Mouse (Mus musculus) right cerebral cortex, adult 18-20 months (tissue): ENCODE measurements around the gene Cavin1.
A peak's percentile ranks its signal among the peaks of the same experiment; 100 is the strongest.

Experiments used
- DNase-seq: peaks from one replicate; pipeline ENCODE4 v3.0.0; 2022; ENCODE audit warnings: mixed read lengths

The Cavin1 gene

GRCm38 (mm10) chr11:100949540-100949939 is 21.1 kb downstream of the Cavin1 start:
- no peak for DNase-seq

- no peak for DNase-seq
These were observed 22.4 kb downstream of the Cavin1 start for GRCm38 (mm10) chr11:100948317-100948716.

GRCm38 (mm10) chr11:100947548-100947947 is 23.1 kb downstream of the Cavin1 start:
- DNase-seq = no peak

DNA sequence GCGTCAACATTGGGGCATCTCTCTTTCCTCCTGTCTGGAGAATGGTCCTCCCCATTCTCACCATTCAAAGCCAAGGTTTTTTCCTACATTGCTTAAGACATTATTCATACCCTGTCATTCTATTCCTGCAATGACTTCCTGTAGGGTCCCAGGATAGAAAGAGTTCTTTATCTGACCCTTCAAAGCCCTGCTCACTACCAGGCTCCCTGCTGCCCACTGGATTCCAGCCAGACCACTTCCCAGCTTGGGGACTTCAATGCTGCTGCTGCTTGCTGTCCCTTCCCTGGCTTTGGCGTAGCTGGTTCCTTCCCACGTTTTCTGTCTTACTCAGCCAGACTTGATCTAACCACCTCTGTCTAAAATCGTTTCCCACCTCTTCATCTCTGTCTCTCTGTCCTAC is 23.8 kb downstream of the Cavin1 start:
- DNase-seq = no peak

DNA sequence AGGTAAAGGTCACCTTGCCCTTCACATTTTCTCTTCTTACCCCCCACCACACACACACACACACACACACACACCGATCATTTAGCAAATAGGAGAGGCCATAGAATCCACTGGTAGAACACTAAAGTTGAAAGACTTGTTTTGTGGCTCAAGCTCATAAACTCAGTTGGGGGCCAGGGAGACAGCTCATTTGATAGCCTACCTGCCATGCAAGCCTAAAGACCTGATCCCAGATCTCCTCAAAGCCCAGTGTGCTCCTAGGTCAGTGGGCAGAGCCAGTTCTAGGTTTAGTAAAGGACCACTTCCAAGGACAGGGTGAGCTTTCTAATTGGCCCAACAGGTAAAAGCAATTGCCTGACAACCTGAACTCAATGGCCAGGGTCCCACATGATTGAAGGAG is 28.3 kb downstream of the Cavin1 start:
- no peak for DNase-seq

GRCm38 (mm10) chr11:100939512-100940151 is 31.1 kb downstream of the Cavin1 start, which contains the start of gene Stat3:
TSS of gene Stat3 (minus strand) at chr11:100939540.
- DNase-seq = peak; percentile 98

- no peak for DNase-seq
These were observed 31.8 kb downstream of the Cavin1 start for GRCm38 (mm10) chr11:100938711-100939511.

- no peak for DNase-seq
These were observed 32.6 kb downstream of the Cavin1 start for GRCm38 (mm10) chr11:100938112-100938511.

DNA sequence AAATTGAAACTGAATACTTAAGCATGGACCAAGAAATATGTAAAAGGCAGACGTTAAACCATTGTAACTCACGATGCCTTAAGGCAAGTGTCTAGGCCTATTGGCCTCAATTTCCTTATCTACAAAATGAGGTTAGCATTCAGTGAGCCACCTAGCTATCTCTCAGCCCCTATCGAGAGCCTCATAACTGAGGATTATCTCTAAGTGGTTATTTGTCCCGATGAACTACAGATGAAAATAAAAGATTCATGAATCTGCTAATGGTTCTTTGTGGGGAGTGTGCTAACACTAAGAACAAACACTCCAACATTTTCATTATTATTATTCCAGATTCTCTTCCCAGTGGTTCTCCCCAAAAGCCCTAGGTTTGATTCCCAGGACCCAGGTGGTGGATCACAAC is 33.4 kb downstream of the Cavin1 start:
- DNase-seq = no peak

- DNase-seq = no peak
These were observed 35.0 kb downstream of the Cavin1 start for GRCm38 (mm10) chr11:100935373-100936355.

DNA sequence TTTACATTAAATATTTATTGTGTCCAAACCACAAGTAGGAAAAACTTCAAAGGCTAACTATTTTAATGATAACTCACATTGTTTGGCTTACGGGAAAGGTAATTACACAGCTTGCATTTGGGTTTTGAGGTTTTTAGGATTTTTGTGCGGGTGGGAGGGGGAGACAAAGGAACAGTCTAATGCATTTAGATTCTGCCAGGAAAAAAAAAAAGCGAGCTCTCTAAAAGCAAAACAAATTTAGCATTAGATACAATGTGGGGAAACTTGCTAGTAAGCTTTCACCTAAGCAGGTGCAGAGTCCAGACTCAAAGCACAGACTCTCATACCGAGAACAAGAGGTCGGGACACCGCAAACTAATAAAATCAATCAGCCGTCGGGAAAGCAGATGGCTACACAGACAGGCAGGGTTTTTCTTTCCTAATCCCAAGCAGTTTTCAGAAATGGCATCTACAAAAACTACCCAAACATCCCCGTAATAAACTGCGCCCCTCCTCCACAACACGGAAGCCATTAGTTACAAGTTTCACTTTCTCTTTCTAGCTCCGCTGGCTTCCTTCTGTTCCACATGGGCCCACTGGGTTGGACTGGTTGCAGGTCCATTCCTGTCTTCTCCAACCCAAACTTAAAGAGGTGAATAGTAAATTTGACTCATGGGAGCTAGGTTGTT is 39.3 kb downstream of the Cavin1 start:
- no peak for DNase-seq

- no peak for DNase-seq
These were observed 40.1 kb downstream of the Cavin1 start for GRCm38 (mm10) chr11:100930611-100931010.

DNA sequence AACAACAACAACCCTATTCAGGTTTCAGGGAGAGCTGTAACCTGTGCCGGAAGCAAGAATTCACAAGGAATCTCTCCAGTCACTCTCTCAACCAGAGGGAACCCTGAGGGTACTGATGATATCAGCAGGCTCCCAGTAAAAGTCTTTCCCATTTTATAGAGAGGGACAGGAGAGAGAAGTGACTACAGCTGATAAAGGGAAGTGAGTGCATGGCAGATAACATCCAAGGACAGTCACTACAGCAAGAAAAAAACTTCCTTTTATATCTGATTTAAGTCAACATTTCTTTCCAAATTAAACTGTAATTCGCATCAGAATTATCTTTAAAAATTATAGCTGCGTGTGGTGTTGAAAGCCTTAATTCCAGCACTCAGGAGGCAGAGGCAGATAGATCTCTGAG is 43.3 kb downstream of the Cavin1 start:
- no peak for DNase-seq

DNA sequence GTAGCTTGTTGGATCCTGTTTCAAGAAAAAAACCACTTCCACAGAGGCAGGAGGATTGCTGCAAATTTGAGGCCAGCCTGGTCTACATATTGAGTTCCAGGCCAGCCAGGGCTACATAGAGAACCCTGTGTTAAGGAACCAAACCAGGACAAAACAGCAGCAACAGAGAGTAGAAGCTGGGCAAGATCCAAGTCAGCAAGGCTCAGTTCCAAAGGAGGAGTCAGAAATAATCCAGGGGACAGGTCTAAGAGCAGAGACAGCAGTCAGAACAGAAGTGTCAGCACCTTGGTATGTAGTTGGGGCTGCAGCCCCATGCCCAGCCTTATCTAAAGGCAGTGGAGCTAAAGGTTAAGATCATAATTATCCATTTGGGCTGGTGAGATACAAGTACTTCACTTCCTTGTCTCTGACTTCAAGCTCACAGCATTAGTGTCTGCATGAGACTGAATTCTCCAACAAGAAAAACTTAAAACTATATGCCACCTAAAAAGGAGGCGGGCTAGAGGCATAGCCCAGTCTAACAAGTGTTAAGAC is 46.2 kb downstream of the Cavin1 start:
- DNase-seq = no peak

DNA sequence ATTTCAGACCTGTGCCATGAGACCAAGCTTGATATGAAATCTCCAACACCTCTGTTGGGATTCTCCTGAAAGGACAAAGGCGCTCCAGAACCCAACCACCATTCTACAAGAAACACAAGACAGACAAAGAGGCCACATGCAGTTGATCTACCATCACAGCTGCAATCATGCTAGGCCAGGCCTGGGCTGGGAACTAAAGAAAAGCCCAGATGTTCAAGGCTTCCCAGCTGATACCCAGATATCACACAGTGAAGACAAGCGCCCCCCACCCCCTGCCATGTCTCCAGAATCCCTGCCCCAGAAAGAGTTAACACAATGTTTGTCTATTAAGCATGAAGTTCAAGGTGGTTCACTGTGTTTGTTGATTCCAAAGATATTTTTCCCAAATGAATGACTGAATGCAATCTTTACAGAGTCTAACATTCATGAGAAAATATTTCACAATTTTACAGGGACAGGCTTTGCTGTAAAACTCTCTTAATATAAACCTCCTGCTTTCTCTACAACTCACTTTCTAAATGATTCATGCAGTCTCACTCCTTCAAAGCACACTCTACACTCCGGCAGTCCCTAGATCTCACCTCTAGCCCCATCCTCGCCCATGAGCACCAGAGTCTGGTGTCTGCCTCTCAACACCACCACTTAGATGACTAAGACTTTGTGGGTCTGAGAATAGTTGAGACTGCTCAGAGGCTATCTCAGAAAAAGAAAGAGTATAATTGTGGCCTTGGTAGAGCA is 49.6 kb downstream of the Cavin1 start:
- no peak for DNase-seq

GRCm38 (mm10) chr11:100918007-100918406 is 52.7 kb downstream of the Cavin1 start:
- DNase-seq = no peak

DNA sequence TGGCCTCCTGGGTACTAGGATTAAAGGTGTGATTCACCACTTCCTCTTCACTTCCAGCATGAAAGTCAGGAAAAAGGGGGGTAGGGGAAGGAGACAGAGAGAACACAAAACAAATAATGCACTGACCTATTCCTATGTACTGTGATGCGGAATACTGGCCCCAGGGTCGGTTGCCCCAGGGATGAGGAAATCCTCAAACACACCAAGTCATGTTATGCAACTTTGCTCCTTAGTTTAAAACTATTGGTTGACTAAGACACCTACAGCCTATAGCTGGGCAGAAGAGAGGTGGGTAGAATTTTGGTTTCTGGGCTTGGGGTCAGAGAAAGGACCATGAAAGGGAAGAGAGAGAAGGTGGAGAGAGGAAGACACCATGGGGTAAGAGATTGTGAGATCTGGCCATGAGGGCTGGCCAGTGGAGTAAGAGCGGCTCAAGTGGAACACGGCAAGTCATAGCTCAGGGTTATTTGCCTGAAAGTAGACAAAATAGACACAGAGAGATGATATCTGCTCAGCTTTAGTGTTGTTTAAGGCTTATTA is 54.2 kb downstream of the Cavin1 start:
- DNase-seq = no peak

DNA sequence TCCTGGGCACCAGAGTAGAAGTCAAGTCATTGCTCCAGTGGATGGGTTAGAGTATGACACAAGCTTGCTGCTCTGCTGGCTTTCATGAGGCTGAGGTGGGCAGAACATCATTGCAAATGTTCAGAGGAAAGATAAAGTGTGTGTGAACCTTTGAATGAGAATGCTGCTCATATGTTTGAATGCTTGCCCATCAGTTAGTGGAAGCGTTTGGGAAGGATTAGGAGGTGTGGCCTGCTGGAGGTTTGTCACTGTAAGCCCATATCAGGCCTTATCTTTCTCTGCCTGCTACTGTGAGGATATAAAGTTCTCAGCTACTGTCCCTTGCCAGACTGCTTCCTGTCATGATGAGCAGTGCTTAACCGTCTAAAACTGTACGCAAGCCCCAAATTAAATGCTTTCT is 55.6 kb downstream of the Cavin1 start:
- no peak for DNase-seq

GRCm38 (mm10) chr11:100914415-100914814 is 56.3 kb downstream of the Cavin1 start:
- DNase-seq = no peak

- no peak for DNase-seq
These were observed 58.1 kb downstream of the Cavin1 start for GRCm38 (mm10) chr11:100912401-100913155.

DNA sequence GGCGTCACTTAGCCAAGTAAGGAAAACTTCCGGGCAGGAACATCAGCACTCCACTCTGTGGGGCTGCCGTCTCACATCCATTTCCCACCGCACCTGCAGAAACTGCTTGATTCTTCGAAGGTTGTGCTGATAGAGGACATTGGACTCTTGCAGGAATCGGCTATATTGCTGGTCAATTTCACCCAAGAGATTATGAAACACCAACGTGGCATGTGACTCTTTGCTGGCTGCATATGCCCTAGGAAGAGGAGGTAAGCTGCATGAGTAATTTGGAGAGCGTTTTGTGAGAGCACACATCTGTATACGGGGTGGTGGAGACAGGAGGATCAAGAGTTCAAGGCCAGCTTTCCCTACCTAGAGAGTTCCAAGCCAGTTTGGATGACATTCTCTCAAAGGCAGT is 62.1 kb downstream of the Cavin1 start:
- DNase-seq = no peak
